Mouse (Mus musculus) testis, adult 2 months (tissue): Measurements from ENCODE around the gene Rbms3. TPM values are rescaled to one million over a fixed set of nuclear protein-coding genes. Genes with fewer than 3 reads are reported as not detected.

Source experiments
- H3K27ac ChIP-seq: fragments of 200-500 bp; 2 replicates; pipeline ENCODE4 v1.5.1; 2012; ENCODE audit warnings: low read depth, low read length; ENCODE audit not compliant: control insufficient read depth, insufficient read depth
- H3K27me3 ChIP-seq: fragments of 200-500 bp; 2 replicates; pipeline ENCODE4 v1.6.1; 2012; ENCODE audit warnings: mild to moderate bottlenecking, low read length, moderate library complexity; ENCODE audit not compliant: control insufficient read depth, insufficient read depth
- H3K36me3 ChIP-seq: fragments of 200-500 bp; 2 replicates; pipeline ENCODE4 v1.6.1; 2012; ENCODE audit warnings: mild to moderate bottlenecking, low read length; ENCODE audit not compliant: control insufficient read depth, insufficient read depth
- H3K4me1 ChIP-seq: fragments of 200-500 bp; 2 replicates; pipeline ENCODE4 v1.6.1; 2012; ENCODE audit warnings: low read length; ENCODE audit not compliant: control insufficient read depth, insufficient read depth
- H3K4me3 ChIP-seq: fragments of 200-500 bp; 2 replicates; pipeline ENCODE4 v1.5.1; 2012; ENCODE audit warnings: low read depth, mild to moderate bottlenecking, low read length, moderate library complexity, mixed read lengths; ENCODE audit not compliant: control insufficient read depth
- CTCF ChIP-seq: fragments of 200-500 bp; IDR thresholded peaks from 2 replicates; pipeline ENCODE4 v1.5.1; 2012; ENCODE audit warnings: low read depth, mild to moderate bottlenecking, inconsistent platforms, low read length, moderate library complexity; ENCODE audit not compliant: control insufficient read depth, insufficient read depth, insufficient replicate concordance
- POLR2A ChIP-seq: fragments of 200-500 bp; IDR thresholded peaks from 2 replicates; pipeline ENCODE4 v1.6.1; 2012; ENCODE audit warnings: low read depth, mild to moderate bottlenecking, inconsistent platforms, low read length, moderate library complexity; ENCODE audit not compliant: control insufficient read depth
- polyA plus RNA-seq: library from polyadenylated mRNA; depleted of rRNA; stranded (reverse); fragments of >200 nt; gene quantifications from 2 replicates; pipeline ENCODE4 v1.2.3, GENCODE M21; 2012

The Rbms3 gene
- polyA plus RNA-seq, 1 experiment = 0.72 TPM

GRCm38 (mm10) chr9:116947369-116947768 lies 682.3 kb downstream of the Rbms3 start:
- Histone ChIP-seq H3K27me3 (no peaks in the 10 kb centered on the region), H3K4me1 (no peaks in the 10 kb centered on the region), H3K4me3 (no peak overlapping the region), H3K27ac (no peak overlapping the region), H3K36me3 (no peaks in the 10 kb centered on the region)
- TF ChIP-seq CTCF (no peak), POLR2A (no peak)

DNA sequence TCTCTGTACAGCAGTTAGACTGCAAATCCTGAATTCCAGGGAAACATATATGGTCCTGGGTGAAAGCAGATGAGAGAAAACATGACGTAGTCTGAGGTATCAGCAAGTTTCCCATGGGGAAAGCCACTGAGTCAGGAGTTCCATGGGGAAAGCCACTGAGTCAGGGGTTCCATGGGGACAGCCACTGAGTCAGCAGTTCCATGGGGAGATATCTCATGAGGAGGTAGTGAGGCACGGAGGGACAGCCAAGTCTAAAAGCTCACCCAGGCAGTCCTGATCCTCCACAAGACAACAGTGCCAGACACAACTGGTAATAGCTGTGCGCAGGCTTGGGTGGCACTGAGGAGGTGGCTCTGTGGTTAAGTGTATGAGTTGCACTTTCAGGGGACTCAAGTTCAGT lies 682.9 kb downstream of the Rbms3 start:
- no peaks in the 10 kb centered on the region for H3K36me3 ChIP-seq
- no peak overlapping the region for H3K27ac ChIP-seq
- H3K4me3 ChIP-seq = no peak overlapping the region
- H3K4me1 ChIP-seq = no peaks in the 10 kb centered on the region
- no peaks in the 10 kb centered on the region for H3K27me3 ChIP-seq
- TF ChIP-seq POLR2A = no peak
- no peak for TF ChIP-seq CTCF

DNA sequence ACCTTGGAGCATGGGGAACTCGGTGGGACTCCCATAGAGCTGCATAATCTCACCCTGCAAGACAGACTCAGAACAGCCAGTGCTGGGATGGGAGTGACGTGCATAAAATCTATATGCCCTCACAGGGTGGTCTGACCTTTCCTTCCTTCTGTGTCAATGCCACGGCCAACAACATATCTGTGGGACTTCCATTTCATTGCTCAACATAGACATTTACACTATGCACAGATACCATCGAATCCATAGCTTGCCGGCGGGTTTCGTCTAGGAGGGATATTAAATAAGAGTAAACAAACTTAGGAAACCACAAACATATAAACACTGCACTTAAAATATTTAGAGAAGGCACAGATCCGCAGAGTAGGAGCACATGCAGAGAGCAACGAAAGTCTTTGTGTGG lies 684.0 kb downstream of the Rbms3 start:
- Histone ChIP-seq H3K4me1 (no peaks in the 10 kb centered on the region), H3K27ac (no peak overlapping the region)

GRCm38 (mm10) chr9:116943902-116944301 lies 685.8 kb downstream of the Rbms3 start:
- no peaks in the 10 kb centered on the region for H3K27me3 ChIP-seq
- H3K4me1 ChIP-seq = no peaks in the 10 kb centered on the region
- H3K27ac ChIP-seq = no peak overlapping the region
- H3K4me3 ChIP-seq = no peak overlapping the region
- TF ChIP-seq POLR2A = no peak
- no peak for TF ChIP-seq CTCF
- H3K36me3 ChIP-seq = no peaks in the 10 kb centered on the region

More for the DNA sequence above, 684.0 kb downstream of the Rbms3 start:
- Histone ChIP-seq H3K27me3 (no peaks in the 10 kb centered on the region), H3K36me3 (no peaks in the 10 kb centered on the region), H3K4me3 (no peak overlapping the region)
- TF ChIP-seq CTCF (no peak), POLR2A (no peak)

- no peaks in the 10 kb centered on the region for H3K4me1 ChIP-seq
- TF ChIP-seq POLR2A (no peak), CTCF (no peak)
- H3K27ac ChIP-seq = no peak overlapping the region
- no peak overlapping the region for H3K4me3 ChIP-seq
- H3K27me3 ChIP-seq = no peaks in the 10 kb centered on the region
- no peaks in the 10 kb centered on the region for H3K36me3 ChIP-seq
These were observed 688.6 kb downstream of the Rbms3 start for GRCm38 (mm10) chr9:116941116-116941515.

DNA sequence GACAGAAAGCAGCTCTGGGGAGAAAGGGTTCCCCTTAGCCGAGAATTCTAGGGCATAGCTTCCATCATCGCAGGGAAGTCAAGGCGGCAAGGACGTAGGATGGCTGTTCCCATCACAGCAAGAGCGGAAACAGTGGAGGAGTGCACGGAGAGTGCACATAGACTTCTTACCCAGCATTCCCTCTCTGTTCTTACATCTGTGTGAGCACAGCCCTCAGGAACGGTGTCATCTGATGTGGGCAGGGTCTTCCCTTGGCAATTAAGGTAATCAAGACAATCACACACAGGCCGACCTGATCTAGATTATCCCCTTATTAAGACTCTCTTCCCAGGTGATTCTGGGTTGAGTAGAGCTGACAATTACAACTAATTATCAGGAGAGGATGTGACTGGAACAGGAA lies 689.0 kb downstream of the Rbms3 start:
- no peaks in the 10 kb centered on the region for H3K27me3 ChIP-seq
- no peaks in the 10 kb centered on the region for H3K36me3 ChIP-seq
- no peak overlapping the region for H3K27ac ChIP-seq
- no peaks in the 10 kb centered on the region for H3K4me1 ChIP-seq
- no peak for TF ChIP-seq CTCF
- TF ChIP-seq POLR2A = no peak
- no peak overlapping the region for H3K4me3 ChIP-seq

GRCm38 (mm10) chr9:116928338-116928737 lies 701.4 kb downstream of the Rbms3 start:
- Histone ChIP-seq H3K36me3 (no peaks in the 10 kb centered on the region), H3K4me3 (no peak overlapping the region), H3K4me1 (no peaks in the 10 kb centered on the region), H3K27ac (no peak overlapping the region), H3K27me3 (no peaks in the 10 kb centered on the region)
- TF ChIP-seq POLR2A = no peak
- TF ChIP-seq CTCF = no peak

- H3K27me3 ChIP-seq = no peaks in the 10 kb centered on the region
- no peaks in the 10 kb centered on the region for H3K4me1 ChIP-seq
- TF ChIP-seq POLR2A = no peak
- no peak for TF ChIP-seq CTCF
- no peak overlapping the region for H3K4me3 ChIP-seq
- no peaks in the 10 kb centered on the region for H3K36me3 ChIP-seq
- H3K27ac ChIP-seq = no peak overlapping the region
These were observed 706.6 kb downstream of the Rbms3 start for GRCm38 (mm10) chr9:116923151-116923550.
